Mouse (Mus musculus): ENCODE measurements around the gene Zbtb43. TPM values are rescaled to one million over a fixed set of nuclear protein-coding genes. Genes with fewer than 3 reads are reported as not detected.

The Zbtb43 gene
- polyA plus RNA-seq, 1 experiment, result 16.7 TPM

DNA sequence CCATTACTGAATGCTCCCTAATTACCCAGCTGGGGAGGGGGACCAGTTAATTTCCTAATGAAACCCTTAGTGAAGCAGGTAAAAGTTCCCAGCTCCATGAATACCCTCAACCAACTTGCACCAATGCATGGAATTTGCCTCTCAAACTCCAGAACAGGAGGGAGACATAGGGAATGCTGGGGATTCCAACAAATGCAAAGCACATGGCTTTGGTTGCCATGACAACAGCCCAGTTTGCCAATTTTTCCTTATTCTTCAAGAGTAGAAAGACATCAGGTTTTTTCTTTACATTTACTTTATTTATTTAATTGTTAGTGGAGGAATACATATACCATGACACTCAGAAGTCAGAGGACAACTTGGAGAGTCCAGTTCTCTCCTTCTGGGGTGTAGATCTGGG is 7.6 kb upstream of the Zbtb43 start:
- Histone ChIP-seq H3K36me3 (ENCODE audit: control insufficient read depth, insufficient read depth, low read length) (no peaks in the 10 kb centered on the region), H3K27me3 (ENCODE audit: control insufficient read depth, insufficient read depth, low read length) (no peaks in the 10 kb centered on the region), H3K4me1 (replicated peaks; ENCODE audit: control insufficient read depth, insufficient read depth, low read length) (no peaks in the 10 kb centered on the region), H3K27ac (ENCODE audit: control insufficient read depth, insufficient read depth, low read length) (no peak overlapping the region), H3K4me3 (ENCODE audit: control insufficient read depth, insufficient read depth, low read length) (no peak overlapping the region)
- TF ChIP-seq POLR2A (IDR thresholded peaks at IDR 0.05; ENCODE audit: control insufficient read depth, extremely low read depth, insufficient read depth, low read length, poor library complexity) (no peak), CTCF (IDR thresholded peaks at IDR 0.05; ENCODE audit: borderline replicate concordance, control insufficient read depth, extremely low read depth, insufficient read depth, low read length, poor library complexity) (no peak)
- DNase-seq, result no peak

GRCm38 (mm10) chr2:33467546-33468465 is 553 bp downstream of the Zbtb43 start:
- DNase-seq, result peak; percentile 7
- Histone ChIP-seq H3K27ac (ENCODE audit: control insufficient read depth, insufficient read depth, low read length) (no peak overlapping the region), H3K4me1 (replicated peaks; ENCODE audit: control insufficient read depth, insufficient read depth, low read length) (peaks cover 12% of the 10 kb centered on the region), H3K4me3 (ENCODE audit: control insufficient read depth, insufficient read depth, low read length) (peak overlapping the region; percentile 65), H3K27me3 (ENCODE audit: control insufficient read depth, insufficient read depth, low read length) (no peaks in the 10 kb centered on the region; the same call in 1 of the 2 replicates), H3K36me3 (ENCODE audit: control insufficient read depth, insufficient read depth, low read length) (peaks cover 5% of the 10 kb centered on the region; the same call in 1 of the 2 replicates)
- 5% methylated on average over 53 of the region's 57 CpGs for WGBS
- TF ChIP-seq POLR2A (IDR thresholded peaks at IDR 0.05; ENCODE audit: control insufficient read depth, extremely low read depth, insufficient read depth, low read length, poor library complexity) (no peak), CTCF (IDR thresholded peaks at IDR 0.05; ENCODE audit: borderline replicate concordance, control insufficient read depth, extremely low read depth, insufficient read depth, low read length, poor library complexity) (no peak)

GRCm38 (mm10) chr2:33465966-33466365 is 2.4 kb downstream of the Zbtb43 start:
- DNase-seq, result no peak
- TF ChIP-seq CTCF (IDR thresholded peaks at IDR 0.05; ENCODE audit: borderline replicate concordance, control insufficient read depth, extremely low read depth, insufficient read depth, low read length, poor library complexity), result no peak
- no peak for TF ChIP-seq POLR2A (IDR thresholded peaks at IDR 0.05; ENCODE audit: control insufficient read depth, extremely low read depth, insufficient read depth, low read length, poor library complexity)
- Histone ChIP-seq H3K27me3 (ENCODE audit: control insufficient read depth, insufficient read depth, low read length) (no peaks in the 10 kb centered on the region; the same call in 1 of the 2 replicates), H3K4me1 (replicated peaks; ENCODE audit: control insufficient read depth, insufficient read depth, low read length) (peaks cover 12% of the 10 kb centered on the region), H3K4me3 (ENCODE audit: control insufficient read depth, insufficient read depth, low read length) (no peak overlapping the region), H3K36me3 (ENCODE audit: control insufficient read depth, insufficient read depth, low read length) (peaks cover 17% of the 10 kb centered on the region), H3K27ac (ENCODE audit: control insufficient read depth, insufficient read depth, low read length) (no peak overlapping the region)
- 72% methylated on average over 4 of the region's 4 CpGs for WGBS

DNA sequence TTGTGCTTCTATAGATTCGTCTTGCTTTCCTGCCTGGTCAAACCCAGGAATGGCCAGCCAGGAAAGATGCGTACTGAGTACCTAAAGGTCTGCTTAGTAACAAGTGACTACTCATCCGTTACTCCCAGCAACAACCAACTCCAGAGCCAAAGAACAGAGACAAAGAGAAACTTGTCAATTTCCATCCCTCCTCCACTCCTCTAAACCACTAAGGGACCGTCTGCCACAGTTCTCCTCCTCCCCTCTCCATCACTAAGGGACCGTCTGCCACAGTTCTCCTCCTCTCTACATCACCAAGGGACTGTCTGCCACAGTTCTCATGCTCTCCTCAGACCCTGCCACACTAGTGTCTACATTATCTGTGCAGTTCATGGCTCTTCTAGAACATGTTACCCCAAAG is 3.1 kb downstream of the Zbtb43 start:
- Histone ChIP-seq H3K36me3 (ENCODE audit: control insufficient read depth, insufficient read depth, low read length) (peaks cover 23% of the 10 kb centered on the region), H3K27me3 (ENCODE audit: control insufficient read depth, insufficient read depth, low read length) (no peaks in the 10 kb centered on the region; the same call in 1 of the 2 replicates), H3K27ac (ENCODE audit: control insufficient read depth, insufficient read depth, low read length) (no peak overlapping the region), H3K4me3 (ENCODE audit: control insufficient read depth, insufficient read depth, low read length) (no peak overlapping the region), H3K4me1 (replicated peaks; ENCODE audit: control insufficient read depth, insufficient read depth, low read length) (peaks cover 12% of the 10 kb centered on the region)
- WGBS, result 92% methylated on average over 5 of the region's 5 CpGs
- no peak for DNase-seq
- TF ChIP-seq CTCF (IDR thresholded peaks at IDR 0.05; ENCODE audit: borderline replicate concordance, control insufficient read depth, extremely low read depth, insufficient read depth, low read length, poor library complexity), result no peak

GRCm38 (mm10) chr2:33462066-33462465 is 6.3 kb downstream of the Zbtb43 start:
- Histone ChIP-seq H3K27ac (ENCODE audit: control insufficient read depth, insufficient read depth, low read length) (no peak overlapping the region), H3K4me1 (replicated peaks; ENCODE audit: control insufficient read depth, insufficient read depth, low read length) (peaks cover 6% of the 10 kb centered on the region; the same call in 1 of the 2 replicates), H3K4me3 (ENCODE audit: control insufficient read depth, insufficient read depth, low read length) (no peak overlapping the region), H3K27me3 (ENCODE audit: control insufficient read depth, insufficient read depth, low read length) (no peaks in the 10 kb centered on the region; the same call in 1 of the 2 replicates), H3K36me3 (ENCODE audit: control insufficient read depth, insufficient read depth, low read length) (peaks cover 36% of the 10 kb centered on the region)
- no peak for DNase-seq
- TF ChIP-seq CTCF (IDR thresholded peaks at IDR 0.05; ENCODE audit: borderline replicate concordance, control insufficient read depth, extremely low read depth, insufficient read depth, low read length, poor library complexity), result no peak
- TF ChIP-seq POLR2A (IDR thresholded peaks at IDR 0.05; ENCODE audit: control insufficient read depth, extremely low read depth, insufficient read depth, low read length, poor library complexity), result no peak
- 95% methylated on average over 7 of the region's 7 CpGs for WGBS

GRCm38 (mm10) chr2:33461066-33461465 is 7.3 kb downstream of the Zbtb43 start:
- peaks cover 4% of the 10 kb centered on the region; the same call in 1 of the 2 replicates for H3K4me1 ChIP-seq (replicated peaks; ENCODE audit: control insufficient read depth, insufficient read depth, low read length)
- H3K27ac ChIP-seq (ENCODE audit: control insufficient read depth, insufficient read depth, low read length), result no peak overlapping the region
- WGBS, result 100% methylated on average over 1 of the region's 1 CpGs
- H3K4me3 ChIP-seq (ENCODE audit: control insufficient read depth, insufficient read depth, low read length), result no peak overlapping the region
- no peak for TF ChIP-seq CTCF (IDR thresholded peaks at IDR 0.05; ENCODE audit: borderline replicate concordance, control insufficient read depth, extremely low read depth, insufficient read depth, low read length, poor library complexity)
- no peak for TF ChIP-seq POLR2A (IDR thresholded peaks at IDR 0.05; ENCODE audit: control insufficient read depth, extremely low read depth, insufficient read depth, low read length, poor library complexity)
- no peaks in the 10 kb centered on the region; the same call in 1 of the 2 replicates for H3K27me3 ChIP-seq (ENCODE audit: control insufficient read depth, insufficient read depth, low read length)
- H3K36me3 ChIP-seq (ENCODE audit: control insufficient read depth, insufficient read depth, low read length), result peaks cover 36% of the 10 kb centered on the region
- no peak for DNase-seq

All from thymus, adult 2 months (tissue).